Mouse (Mus musculus) testis, adult 2 months (tissue): Measurements from ENCODE around the gene Fam3c. TPM values are rescaled to one million over a fixed set of nuclear protein-coding genes. Genes with fewer than 3 reads are reported as not detected.
"Not testable (repeated sequence)": the region's sequence is repeated elsewhere in the genome, so short reads cannot be mapped to it uniquely, and the experiment has no call there.

ENCODE experiments used
- H3K27ac ChIP-seq: fragments of 200-500 bp; 2 replicates; pipeline ENCODE4 v1.5.1; 2012; ENCODE audit warnings: low read depth, low read length; ENCODE audit not compliant: control insufficient read depth, insufficient read depth
- H3K27me3 ChIP-seq: fragments of 200-500 bp; 2 replicates; pipeline ENCODE4 v1.6.1; 2012; ENCODE audit warnings: mild to moderate bottlenecking, low read length, moderate library complexity; ENCODE audit not compliant: control insufficient read depth, insufficient read depth
- H3K36me3 ChIP-seq: fragments of 200-500 bp; 2 replicates; pipeline ENCODE4 v1.6.1; 2012; ENCODE audit warnings: mild to moderate bottlenecking, low read length; ENCODE audit not compliant: control insufficient read depth, insufficient read depth
- H3K4me1 ChIP-seq: fragments of 200-500 bp; 2 replicates; pipeline ENCODE4 v1.6.1; 2012; ENCODE audit warnings: low read length; ENCODE audit not compliant: control insufficient read depth, insufficient read depth
- H3K4me3 ChIP-seq: fragments of 200-500 bp; 2 replicates; pipeline ENCODE4 v1.5.1; 2012; ENCODE audit warnings: low read depth, mild to moderate bottlenecking, low read length, moderate library complexity, mixed read lengths; ENCODE audit not compliant: control insufficient read depth
- CTCF ChIP-seq: fragments of 200-500 bp; IDR thresholded peaks from 2 replicates; pipeline ENCODE4 v1.5.1; 2012; ENCODE audit warnings: low read depth, mild to moderate bottlenecking, inconsistent platforms, low read length, moderate library complexity; ENCODE audit not compliant: control insufficient read depth, insufficient read depth, insufficient replicate concordance
- POLR2A ChIP-seq: fragments of 200-500 bp; IDR thresholded peaks from 2 replicates; pipeline ENCODE4 v1.6.1; 2012; ENCODE audit warnings: low read depth, mild to moderate bottlenecking, inconsistent platforms, low read length, moderate library complexity; ENCODE audit not compliant: control insufficient read depth
- polyA plus RNA-seq: library from polyadenylated mRNA; depleted of rRNA; stranded (reverse); fragments of >200 nt; gene quantifications from 2 replicates; pipeline ENCODE4 v1.2.3, GENCODE M21; 2012; rRNA removed

Fam3c gene
- polyA plus RNA-seq, 1 experiment, result 3.1 TPM

GRCm38 (mm10) chr6:22269840-22270521, 86.1 kb downstream of the Fam3c start:
- no peaks in the 10 kb centered on the region for H3K36me3 ChIP-seq
- H3K4me1 ChIP-seq, result no peaks in the 10 kb centered on the region
- H3K27ac ChIP-seq, result no peak overlapping the region
- no peak overlapping the region for H3K4me3 ChIP-seq
- TF ChIP-seq CTCF, result no peak
- no peak for TF ChIP-seq POLR2A
- no peaks in the 10 kb centered on the region for H3K27me3 ChIP-seq

GRCm38 (mm10) chr6:22268677-22269076, 87.4 kb downstream of the Fam3c start:
- TF ChIP-seq CTCF (no peak), POLR2A (no peak)
- H3K36me3 ChIP-seq, result no peaks in the 10 kb centered on the region
- no peaks in the 10 kb centered on the region for H3K27me3 ChIP-seq
- no peak overlapping the region for H3K27ac ChIP-seq
- H3K4me1 ChIP-seq, result no peaks in the 10 kb centered on the region
- H3K4me3 ChIP-seq, result no peak overlapping the region

- TF ChIP-seq CTCF, result no peak
- TF ChIP-seq POLR2A, result no peak
- no peaks in the 10 kb centered on the region for H3K4me1 ChIP-seq
- H3K27ac ChIP-seq, result no peak overlapping the region
- no peaks in the 10 kb centered on the region for H3K36me3 ChIP-seq
- no peak overlapping the region for H3K4me3 ChIP-seq
- H3K27me3 ChIP-seq, result no peaks in the 10 kb centered on the region
These were observed 88.0 kb downstream of the Fam3c start for GRCm38 (mm10) chr6:22267807-22268667.

- no peaks in the 10 kb centered on the region for H3K4me1 ChIP-seq
- H3K36me3 ChIP-seq, result no peaks in the 10 kb centered on the region
- H3K27me3 ChIP-seq, result no peaks in the 10 kb centered on the region
- no peak for TF ChIP-seq CTCF
- no peak for TF ChIP-seq POLR2A
- no peak overlapping the region for H3K27ac ChIP-seq
- H3K4me3 ChIP-seq, result no peak overlapping the region
These were observed 90.0 kb downstream of the Fam3c start for GRCm38 (mm10) chr6:22266018-22266417.

GRCm38 (mm10) chr6:22264094-22264493, 91.9 kb downstream of the Fam3c start:
- not testable (repeated sequence) for H3K27ac ChIP-seq, H3K36me3 ChIP-seq, H3K27me3 ChIP-seq, H3K4me3 ChIP-seq, H3K4me1 ChIP-seq

- H3K4me1 ChIP-seq, result no peaks in the 10 kb centered on the region
- no peak overlapping the region for H3K27ac ChIP-seq
- no peak overlapping the region for H3K4me3 ChIP-seq
- no peaks in the 10 kb centered on the region for H3K36me3 ChIP-seq
- H3K27me3 ChIP-seq, result no peaks in the 10 kb centered on the region
- TF ChIP-seq CTCF (no peak), POLR2A (no peak)
These were observed 93.5 kb downstream of the Fam3c start for GRCm38 (mm10) chr6:22262519-22262918.

- no peaks in the 10 kb centered on the region for H3K36me3 ChIP-seq
- no peak overlapping the region for H3K4me3 ChIP-seq
- no peaks in the 10 kb centered on the region for H3K27me3 ChIP-seq
- H3K4me1 ChIP-seq, result peaks cover 3% of the 10 kb centered on the region; the same call in 1 of the 2 replicates
- TF ChIP-seq CTCF (no peak), POLR2A (no peak)
- no peak overlapping the region for H3K27ac ChIP-seq
These were observed 97.3 kb downstream of the Fam3c start for GRCm38 (mm10) chr6:22258784-22259183.

Other genes with a start within 250 kb of the Fam3c start
- gene Wnt16, start 68.0 kb downstream of the Fam3c start, polyA plus RNA-seq, result 0.08 TPM in 1 of 2 replicates, not detected in the other